Mouse (Mus musculus): Measurements from ENCODE around the gene Usp48. TPM values are rescaled to one million over a fixed set of nuclear protein-coding genes. Genes with fewer than 3 reads are reported as not detected.

Gene Usp48
- total RNA-seq, 1 experiment from 2014 or later = 95.5 TPM

DNA sequence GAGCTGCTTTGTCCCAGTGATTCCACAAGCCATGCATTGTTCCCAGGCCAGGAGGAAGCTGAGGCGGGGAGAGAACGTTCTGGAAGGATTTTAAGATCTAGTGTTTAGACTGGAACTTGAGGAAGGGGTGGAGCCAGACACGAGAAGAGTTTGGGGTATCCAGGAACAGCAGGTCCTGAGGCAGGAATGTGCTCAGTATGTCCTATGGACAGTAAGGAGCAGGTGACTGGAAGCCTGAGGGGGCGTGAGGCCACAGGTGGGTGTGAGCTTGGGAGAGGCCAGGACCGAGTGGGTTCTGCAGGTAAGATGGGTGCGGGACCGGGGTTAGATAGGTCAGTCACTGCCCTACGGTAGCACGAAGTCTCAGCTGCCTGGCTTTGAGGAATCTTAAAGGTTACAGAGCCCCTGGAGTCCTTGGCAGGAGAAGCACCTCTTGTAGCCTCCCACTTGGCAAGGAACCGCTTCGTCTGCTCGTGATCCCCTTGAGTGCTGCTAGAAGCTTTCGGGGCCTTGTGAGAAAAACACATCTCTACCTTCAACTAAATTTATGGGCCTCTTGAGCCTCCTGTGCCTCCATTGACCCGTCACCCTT is 93.8 kb downstream of the Usp48 start:
- no peak for DNase-seq

DNA sequence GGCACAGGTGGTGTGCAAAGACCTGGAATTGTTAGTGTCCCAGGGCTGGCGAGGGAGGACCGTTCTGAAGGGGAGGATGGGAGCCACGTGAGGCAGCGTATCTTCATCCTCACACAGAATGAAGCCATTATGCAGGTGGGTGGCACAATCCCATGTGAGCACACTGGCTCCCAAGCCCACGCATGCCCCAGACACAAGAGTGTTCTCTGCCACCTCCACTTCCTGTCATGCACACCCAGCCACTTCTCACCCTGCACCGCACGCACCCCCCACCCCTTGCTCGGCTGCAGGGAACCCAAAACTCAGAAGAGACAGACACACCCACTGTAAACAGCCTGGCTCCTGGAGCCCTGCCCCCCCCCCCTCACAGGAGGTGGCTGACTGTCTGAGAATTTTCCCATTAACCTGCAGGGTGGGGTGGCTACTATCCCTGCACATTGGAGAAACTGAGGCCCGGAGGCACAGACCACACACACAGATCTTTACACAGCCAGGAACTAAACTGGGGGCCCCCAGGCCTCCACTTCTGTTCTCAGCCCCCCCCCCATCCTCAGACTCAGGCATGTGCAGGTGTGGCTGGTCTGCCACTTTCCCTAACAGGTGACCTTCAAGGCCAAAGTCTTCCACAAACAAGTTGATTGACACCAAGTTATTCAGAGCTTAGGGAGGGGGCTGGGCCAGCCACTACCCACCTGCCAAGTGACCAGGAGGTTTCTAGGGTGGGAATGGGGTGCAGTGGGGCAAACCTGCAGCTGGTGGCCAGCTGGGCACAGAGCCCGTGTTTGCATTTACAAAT is 98.8 kb downstream of the Usp48 start:
- DNase-seq = no peak

DNA sequence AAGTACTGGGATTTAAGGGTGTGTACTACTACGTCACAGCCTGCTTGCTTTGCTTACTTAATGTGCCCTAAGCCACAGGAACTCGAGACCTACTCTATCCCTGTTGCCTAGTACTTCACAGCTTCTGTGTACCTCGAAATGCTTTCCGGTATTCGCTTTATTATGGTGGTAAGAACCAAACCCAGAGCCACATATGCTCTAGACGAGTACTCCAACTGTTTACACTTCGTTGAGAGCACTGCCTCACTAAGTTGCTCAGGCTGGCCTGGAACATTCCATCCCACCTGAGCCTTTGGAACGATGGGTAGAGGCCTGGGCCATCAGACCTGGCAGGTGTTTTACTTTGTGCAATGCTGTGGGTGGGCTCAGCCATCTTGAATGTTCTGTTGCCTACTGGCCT is 101.7 kb downstream of the Usp48 start:
- no peak for DNase-seq

DNA sequence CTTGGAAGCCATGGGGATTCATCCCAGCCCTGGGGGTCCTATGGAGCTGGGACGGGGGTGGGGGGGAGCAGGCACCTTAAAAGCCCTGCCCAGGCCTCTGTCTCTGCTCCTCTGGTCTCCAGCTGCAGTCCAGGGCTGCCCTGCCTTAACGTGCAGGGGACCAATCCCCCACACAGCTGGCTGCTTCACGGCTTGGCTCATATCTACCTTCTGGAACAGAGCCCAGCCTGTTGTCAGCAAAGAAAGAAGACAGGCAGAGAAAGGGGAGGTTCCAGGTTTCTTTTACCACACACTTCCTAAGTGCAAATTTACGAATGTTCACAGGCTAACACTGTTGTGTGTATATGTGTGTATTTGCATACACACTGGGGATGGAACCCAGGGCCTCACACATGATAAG is 102.3 kb downstream of the Usp48 start:
- DNase-seq = peak; percentile 64

DNA sequence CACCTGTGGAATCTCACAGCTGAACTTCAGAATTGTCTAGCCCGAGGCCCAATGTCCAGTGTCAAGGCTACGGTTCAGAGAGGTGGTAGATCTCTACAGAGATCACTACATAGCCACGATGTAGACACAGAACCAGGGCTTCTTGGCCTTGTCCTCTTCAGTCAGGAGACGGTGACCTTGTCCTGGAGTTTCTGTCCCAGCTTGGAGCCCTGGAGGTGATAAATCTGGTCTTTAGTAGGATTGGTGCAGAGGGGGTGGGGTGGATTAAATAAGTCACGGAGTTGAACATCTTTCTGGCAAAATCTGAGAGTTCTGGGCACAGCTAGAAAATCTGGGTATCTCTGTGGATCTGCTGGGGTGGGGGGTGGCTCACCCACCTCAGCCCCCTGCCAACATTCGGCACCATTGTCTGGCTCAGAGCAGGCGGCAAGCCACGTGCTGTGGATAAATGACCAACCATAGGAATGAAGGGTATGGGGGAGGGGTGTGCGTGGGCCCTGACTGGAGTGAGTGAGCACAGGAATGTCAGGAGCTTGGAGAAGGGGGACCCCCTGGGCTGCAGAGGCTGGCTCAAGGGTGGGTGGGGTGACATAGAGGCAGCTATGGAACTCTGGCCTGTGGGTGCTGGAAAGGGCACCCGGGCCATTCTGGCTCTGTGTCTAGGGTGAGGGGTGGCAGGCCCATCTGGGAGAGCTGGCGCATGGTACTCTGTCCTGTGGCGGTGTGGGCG is 103.8 kb downstream of the Usp48 start:
- no peak for DNase-seq

DNA sequence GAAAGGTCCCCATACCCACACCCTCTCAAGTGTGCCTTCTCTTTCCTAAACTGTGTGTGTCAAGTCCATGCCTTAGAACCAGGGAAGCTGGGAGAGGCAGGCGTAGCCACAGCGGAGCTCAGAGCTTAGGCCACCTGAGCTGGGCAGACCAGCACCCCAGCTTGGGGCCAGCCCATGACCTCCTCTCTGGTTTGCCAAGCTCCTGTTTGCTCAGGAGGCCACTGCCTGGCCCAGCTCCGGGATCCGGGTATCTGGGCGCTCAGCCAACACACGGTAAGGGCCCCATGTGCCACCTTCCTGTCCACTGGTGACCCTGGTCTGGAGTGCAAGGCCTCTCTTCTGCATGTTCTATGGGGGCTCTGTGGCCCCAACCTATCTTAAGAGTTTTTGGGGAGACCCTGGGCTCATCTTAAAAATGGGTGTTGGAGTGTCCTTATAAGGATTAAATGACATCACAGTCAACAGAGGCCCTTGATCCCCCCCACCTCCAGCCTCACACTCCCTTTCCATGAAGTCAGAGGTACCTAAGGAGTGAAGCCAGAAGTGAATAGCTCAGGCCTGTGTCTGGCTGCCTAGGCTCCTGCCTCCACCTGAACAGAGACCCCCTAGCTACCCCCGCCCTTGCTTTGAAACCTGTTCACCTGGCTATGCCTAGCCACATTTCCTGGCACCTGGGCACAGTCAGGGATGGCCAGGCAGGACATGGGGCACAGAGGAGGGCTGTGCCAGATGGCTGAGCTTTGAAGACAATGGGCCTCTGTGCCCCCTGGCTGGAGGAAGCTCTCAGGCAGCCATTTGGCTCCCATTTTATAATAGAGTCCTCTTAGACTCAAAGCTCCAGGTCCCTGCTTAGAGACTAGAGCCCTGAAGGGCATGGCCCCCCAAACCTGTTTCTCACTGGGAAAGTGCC is 104.8 kb downstream of the Usp48 start:
- peak; percentile 62 for DNase-seq

DNA sequence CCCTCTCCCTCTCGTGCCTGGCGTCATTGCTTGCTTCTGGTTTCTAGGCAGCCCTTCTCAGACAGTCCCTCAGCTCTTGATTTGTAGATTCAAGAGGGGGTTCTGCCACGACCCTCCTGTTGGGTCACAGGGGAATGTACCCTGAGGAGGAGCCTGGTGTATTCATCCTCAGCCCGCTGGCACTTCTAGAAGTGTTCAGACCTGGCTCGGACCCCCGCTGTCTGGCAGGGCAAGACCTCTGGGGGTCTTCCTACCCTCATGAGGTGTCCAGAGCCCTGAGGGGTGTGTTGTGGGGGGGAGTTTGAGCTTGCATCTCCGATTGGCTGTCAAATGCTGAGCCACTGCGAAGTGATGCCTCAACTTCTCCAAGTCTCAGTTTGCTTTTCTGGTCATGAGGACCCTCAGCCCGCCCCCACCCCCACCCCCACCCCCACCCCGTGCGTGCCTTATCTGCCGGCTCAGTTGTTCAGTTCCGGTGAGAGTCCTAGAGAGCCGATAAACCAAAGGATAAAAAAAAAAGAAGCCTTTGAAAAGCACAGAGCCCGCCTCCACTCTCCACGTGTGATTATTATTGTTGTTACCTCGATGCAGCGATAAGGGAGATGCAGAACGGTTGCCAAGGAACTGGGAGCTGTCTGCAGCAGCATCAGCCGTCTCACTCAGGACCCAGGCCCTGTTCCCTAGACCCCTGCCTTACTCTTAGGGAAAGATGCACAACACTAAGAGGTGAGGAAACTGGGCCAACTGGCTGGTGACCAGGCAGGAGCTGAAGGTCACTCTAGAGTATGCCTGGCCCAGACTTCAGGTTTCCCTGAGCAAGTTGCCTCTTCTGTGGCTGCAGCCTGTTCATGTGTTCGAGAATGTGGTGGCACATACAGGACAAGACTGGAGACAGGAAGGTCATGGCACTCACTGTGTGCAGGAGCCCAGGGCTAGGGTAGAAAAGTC is 106.0 kb downstream of the Usp48 start:
- DNase-seq = peak; percentile 74

DNA sequence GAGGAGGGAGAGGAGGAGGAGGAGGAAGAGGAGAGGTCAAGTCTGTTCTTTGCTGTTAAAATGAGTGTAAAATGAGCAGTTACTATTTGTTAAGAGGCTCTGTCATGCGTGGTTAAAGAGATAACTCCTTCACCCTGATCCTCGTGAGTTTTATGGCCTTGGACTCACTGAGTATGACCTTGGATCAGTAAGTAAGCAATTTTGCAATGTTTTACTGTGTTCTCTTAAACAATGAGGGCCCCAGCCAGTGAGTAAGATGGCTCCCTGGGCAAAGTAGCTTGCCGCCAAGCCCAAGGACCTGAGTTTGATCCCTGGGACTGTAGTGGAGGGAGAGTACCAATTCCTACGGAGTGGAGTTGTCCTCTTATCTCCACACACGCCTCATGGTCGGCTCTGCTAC is 107.4 kb downstream of the Usp48 start:
- no peak for DNase-seq

DNA sequence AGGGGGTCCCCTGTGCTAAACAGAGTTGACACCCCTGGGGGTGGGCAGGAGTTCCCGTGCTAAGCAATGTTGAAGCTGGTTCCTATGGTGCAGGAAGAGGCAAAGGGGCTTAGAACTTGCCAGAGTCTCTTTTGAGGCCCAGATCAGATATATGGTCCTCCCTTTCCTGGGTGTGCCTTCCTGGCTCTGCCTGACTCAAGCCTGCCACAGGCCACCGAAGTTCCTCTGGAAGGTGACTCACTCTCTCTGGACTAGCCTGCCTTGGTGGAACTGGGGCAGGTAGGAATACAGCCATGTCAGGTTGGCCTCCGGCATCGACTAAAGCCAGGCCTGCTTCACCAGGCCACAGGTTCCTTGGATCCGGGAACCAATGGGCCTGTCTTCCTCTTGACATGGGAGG is 109.5 kb downstream of the Usp48 start:
- no peak for DNase-seq

DNA sequence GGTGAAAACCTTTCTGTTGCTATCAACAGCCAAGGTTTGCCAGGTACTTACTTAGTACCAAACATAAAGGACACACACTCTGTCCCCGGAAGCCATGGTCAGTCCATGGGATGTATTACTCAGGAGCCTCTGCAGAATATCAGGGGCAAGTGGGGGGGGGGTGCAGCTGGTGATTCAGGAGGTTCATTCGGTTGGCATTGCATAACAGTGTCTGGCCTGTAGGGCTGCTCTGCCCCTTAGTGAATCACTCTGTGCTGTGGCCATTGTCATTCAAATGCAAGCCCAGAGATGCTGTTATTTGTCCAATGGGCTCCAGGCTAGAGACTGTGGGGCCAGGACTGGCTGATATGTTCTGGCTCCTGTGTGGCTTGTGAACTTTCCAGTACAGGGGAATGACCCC is 111.0 kb downstream of the Usp48 start:
- peak; percentile 66 for DNase-seq

DNA sequence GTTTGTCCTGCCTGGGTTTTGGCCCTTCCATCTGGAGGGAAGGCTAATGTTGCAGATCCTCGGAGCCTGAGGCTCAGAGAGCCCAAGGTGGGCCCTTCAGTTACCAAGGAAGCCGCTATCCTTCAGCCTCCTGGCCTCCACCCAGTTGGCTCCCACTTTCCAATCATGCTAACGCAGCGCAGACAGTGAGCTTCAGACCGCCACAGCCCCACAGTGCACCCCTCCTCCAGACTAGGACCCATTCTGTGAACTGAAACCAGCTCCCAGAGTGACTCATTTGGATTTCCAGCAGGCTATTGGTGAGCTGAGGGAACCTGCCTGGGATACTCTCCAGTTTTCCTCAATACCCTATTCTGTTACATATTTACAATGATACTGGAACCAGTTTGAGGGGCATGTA is 111.8 kb downstream of the Usp48 start:
- DNase-seq = no peak

DNA sequence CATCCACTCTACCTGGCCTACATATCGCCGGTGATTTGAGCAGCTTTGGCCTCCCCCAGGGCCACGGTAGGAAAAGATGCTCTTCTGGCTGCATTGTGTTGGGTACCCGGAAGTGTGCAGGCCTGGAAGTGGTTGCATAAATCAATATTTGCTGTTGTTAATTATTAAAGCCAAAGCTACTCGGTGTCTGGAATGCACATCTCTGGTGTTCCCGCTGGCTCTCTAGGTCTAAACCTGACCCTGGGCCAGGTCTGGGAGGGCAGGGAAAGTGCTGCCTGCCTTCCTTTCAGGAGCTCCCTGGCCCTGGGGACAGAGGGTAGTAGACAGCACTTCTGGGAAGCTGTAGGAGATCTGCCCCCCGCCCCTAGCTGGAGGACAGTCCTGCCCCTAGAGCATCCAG is 113.0 kb downstream of the Usp48 start:
- no peak for DNase-seq

DNA sequence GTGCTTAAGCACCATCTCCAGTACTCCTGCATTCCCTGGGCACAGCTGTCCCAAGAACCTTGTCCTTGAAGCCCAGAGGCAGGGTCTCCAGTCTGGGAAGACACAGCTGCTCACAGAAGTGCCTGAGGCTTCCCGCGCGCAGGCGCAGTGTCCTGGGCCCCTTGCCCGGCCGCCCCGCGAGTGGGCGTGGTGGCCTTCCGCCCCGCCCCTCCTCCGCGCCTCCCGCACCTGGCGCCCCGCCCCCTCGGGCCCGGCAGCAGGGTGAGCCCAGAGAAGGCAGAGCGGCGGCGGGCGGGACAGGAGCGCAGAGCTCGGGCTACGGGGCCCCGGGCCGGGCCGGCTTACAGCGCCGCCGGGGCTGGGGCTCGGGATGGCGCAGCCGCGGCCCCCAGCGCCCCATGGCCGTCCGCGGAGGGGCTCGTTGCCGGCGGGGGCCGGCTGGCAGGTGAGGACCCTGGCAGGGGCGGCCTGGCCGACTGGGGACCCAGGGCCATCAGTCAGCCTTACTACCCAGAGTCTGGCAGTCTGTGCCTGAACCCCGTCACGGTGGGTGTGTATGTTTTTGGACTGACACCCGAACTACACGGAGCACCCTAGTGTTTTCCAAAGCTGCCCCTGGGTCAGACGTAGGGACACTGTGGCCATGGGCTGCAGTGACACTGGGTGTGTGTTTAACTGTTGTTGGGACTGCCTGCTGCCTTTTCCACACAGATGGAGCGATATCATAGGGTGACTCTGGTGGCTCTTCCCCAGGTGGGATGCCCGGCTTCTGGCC is 113.8 kb downstream of the Usp48 start:
- peak; percentile 96 for DNase-seq

Other genes starting within 250 kb of the Usp48 start
- gene Cdc42, start 236.0 kb upstream of the Usp48 start, total RNA-seq (2021) = 355 and 372 TPM in 2 replicates
- gene Cela3a, start 184.0 kb upstream of the Usp48 start, total RNA-seq (2021) = not detected in 2 replicates
- gene Cela3b, start 163.2 kb upstream of the Usp48 start, total RNA-seq (2021) = not detected in 2 replicates
- gene 1700013G24Rik, start 140.5 kb upstream of the Usp48 start, total RNA-seq (2021) = not detected in 2 replicates
- 230 and 242 TPM in 2 replicates for gene Hspg2, start 125.0 kb upstream of the Usp48 start, total RNA-seq (2021)
- gene Ldlrad2, start 19.2 kb upstream of the Usp48 start, total RNA-seq (2021) = not detected in 2 replicates
- 40.8 and 44.9 TPM in 2 replicates for gene Rap1gap, start 71.0 kb downstream of the Usp48 start, total RNA-seq (2021)
- 16.5 and 19.0 TPM in 2 replicates for gene Alpl, start 202.6 kb downstream of the Usp48 start, total RNA-seq (2021)